Comparison of ENCODE assay signal across 8 mouse cellular contexts in genomic region chr4:134702981-134703834, GRCm38 (mm10). TPM values are rescaled to one million over a fixed set of nuclear protein-coding genes. Genes with fewer than 3 reads are reported as not detected.
DNase-seq lines count a peak whose midpoint lies in the region; ATAC-seq and TF ChIP-seq lines count a peak whose summit lies in the region.

No protein-coding gene starts in this region.

- TF ChIP-seq POLR2A in liver, adult 2 months (IDR thresholded peaks at IDR 0.05; ENCODE audit: extremely low read depth, insufficient read depth, low read length), result no peak

- peak overlapping the region; percentile 60 for H3K9ac ChIP-seq in hindbrain, embryonic 12.5 days
- peak overlapping the region; percentile 82 for H3K9ac ChIP-seq in liver, adult 2 months (ENCODE audit: low read depth, low read length)
- peak overlapping the region; percentile 54 for H3K9ac ChIP-seq in midbrain, postnatal 0 days (replicated peaks; ENCODE audit: low read length, poor library complexity, severe bottlenecking)

- peak; percentile 21 for DNase-seq in T-cell, adult 2 months (ENCODE audit: low spot score)
- DNase-seq in gastrocnemius, adult 18-20 months (ENCODE audit: low spot score), result peak; percentile 33
- DNase-seq in liver, adult 2 months (ENCODE audit: extremely low read depth, low read depth, low spot score), result no peak
- no peak for DNase-seq in midbrain, postnatal 0 days (ENCODE audit: low spot score)
- DNase-seq in testis, postnatal 14 days (ENCODE audit: low spot score), result peak; percentile 35

- peak overlapping the region; percentile 86 for H3K27ac ChIP-seq in brown adipose tissue, adult 24 weeks (replicated peaks; ENCODE audit: low read depth, low read length)
- no peak overlapping the region for H3K27ac ChIP-seq in hindbrain, embryonic 12.5 days
- no peak overlapping the region for H3K27ac ChIP-seq in liver, adult 2 months (replicated peaks; ENCODE audit: insufficient read depth, low read depth, low read length)
- no peak overlapping the region for H3K27ac ChIP-seq in midbrain, postnatal 0 days (ENCODE audit: low read depth, low read length)

- H3K4me3 ChIP-seq in brown adipose tissue, adult 24 weeks (ENCODE audit: insufficient read depth, low read depth, low read length), result peak overlapping the region; percentile 70
- H3K4me3 ChIP-seq in hindbrain, embryonic 12.5 days, result peak overlapping the region; percentile 59
- H3K4me3 ChIP-seq in liver, adult 2 months (ENCODE audit: insufficient read depth, low read depth, low read length), result peak overlapping the region; percentile 78
- H3K4me3 ChIP-seq in midbrain, postnatal 0 days (ENCODE audit: low read depth, low read length), result peak overlapping the region; percentile 69

- H3K36me3 ChIP-seq in hindbrain, embryonic 12.5 days, result no peaks in the 10 kb centered on the region
- no peaks in the 10 kb centered on the region for H3K36me3 ChIP-seq in liver, adult 2 months (ENCODE audit: control insufficient read depth, insufficient read depth, low read length)
- no peaks in the 10 kb centered on the region for H3K36me3 ChIP-seq in midbrain, postnatal 0 days (ENCODE audit: insufficient read depth, low read length)

- H3K4me1 ChIP-seq in brown adipose tissue, adult 24 weeks (ENCODE audit: control insufficient read depth, insufficient read depth, insufficient read length, low read length), result peaks cover 3% of the 10 kb centered on the region; the same call in 1 of the 2 replicates
- H3K4me1 ChIP-seq in hindbrain, embryonic 12.5 days, result peaks cover 22% of the 10 kb centered on the region
- no peaks in the 10 kb centered on the region for H3K4me1 ChIP-seq in liver, adult 2 months (ENCODE audit: control insufficient read depth, insufficient read depth, low read length)
- H3K4me1 ChIP-seq in midbrain, postnatal 0 days (ENCODE audit: insufficient read depth, low read length), result peaks cover 16% of the 10 kb centered on the region

- no peak for TF ChIP-seq CTCF in liver, adult 2 months (IDR thresholded peaks at IDR 0.05; ENCODE audit: low read depth, low read length)
- no peak for TF ChIP-seq CTCF in midbrain, postnatal 0 days (IDR thresholded peaks at IDR 0.05)

- WGBS in hindbrain, embryonic 12.5 days, result under 1% methylated on average over 76 of the region's 90 CpGs
- 2% methylated on average over 84 of the region's 90 CpGs for WGBS in liver, adult 2 months
- WGBS in midbrain, postnatal 0 days, result under 1% methylated on average over 77 of the region's 90 CpGs

- ATAC-seq in hindbrain, embryonic 12.5 days (ENCODE audit: low FRiP score), result 0 out of 2 replicates have a peak, but pooled peaks have one; percentile 0
- no peak for ATAC-seq in midbrain, postnatal 0 days (ENCODE audit: low FRiP score)
- no peak for ATAC-seq in erythroid progenitor cell, adult 5-6 weeks (replicated peaks; ENCODE audit: low FRiP score, poor library complexity, severe bottlenecking)

- H3K79me2 ChIP-seq in liver, adult 2 months (ENCODE audit: control insufficient read depth, insufficient read depth, low read length), result no peaks in the 10 kb centered on the region

- H3K9me3 ChIP-seq in hindbrain, embryonic 12.5 days (replicated peaks), result no peaks in the 10 kb centered on the region
- H3K9me3 ChIP-seq in midbrain, postnatal 0 days (ENCODE audit: low read length), result no peaks in the 10 kb centered on the region

- peak overlapping the region; percentile 97 for H3K4me2 ChIP-seq in hindbrain, embryonic 12.5 days (replicated peaks)
- peak overlapping the region; percentile 99 for H3K4me2 ChIP-seq in midbrain, postnatal 0 days (ENCODE audit: low read depth, low read length, poor library complexity, severe bottlenecking)

- H3K27me3 ChIP-seq in hindbrain, embryonic 12.5 days, result peaks cover 38% of the 10 kb centered on the region
- peaks cover 12% of the 10 kb centered on the region for H3K27me3 ChIP-seq in liver, adult 2 months (ENCODE audit: control insufficient read depth, insufficient read depth, low read length)
- H3K27me3 ChIP-seq in midbrain, postnatal 0 days (ENCODE audit: insufficient read depth, low read length), result no peaks in the 10 kb centered on the region

RNA-seq across cellular contexts. Expression of gene Man1c1, which starts 0.9 kb away (rescaled TPM):
- 2.5 and 2.6 TPM in 2 replicates for polyA plus RNA-seq in brown adipose tissue, adult 24 weeks (2012; ENCODE audit: insufficient read depth, insufficient read length, missing spikeins)
- total RNA-seq in gastrocnemius, adult 18-20 months (2021), result 1 to 10 TPM; 2.5 to 3.6 TPM
- polyA plus RNA-seq in hindbrain, embryonic 12.5 days (2016; fragmentation: Nextera tagmentation; extraction: Ambion mirVana), result 6.4 and 7.4 TPM in 2 replicates
- 1.1 and 1.3 TPM in 2 replicates for total RNA-seq in liver, adult 2 months (2014; rRNA removed)
- 0.86 and 1.1 TPM in 2 replicates for polyA plus RNA-seq in liver, adult 2 months (2012; rRNA removed)
- 17.1 and 28.7 TPM in 2 replicates for total RNA-seq in midbrain, postnatal 0 days (2014; rRNA removed)
- polyA plus RNA-seq in midbrain, postnatal 0 days (2015; fragmentation: Nextera tagmentation; extraction: Ambion mirVana), result 2.7 and 3.4 TPM in 2 replicates
- 2.9 TPM in 2 replicates for total RNA-seq in erythroid progenitor cell, adult 5-6 weeks (2015; ENCODE audit: low replicate concordance)
- total RNA-seq in erythroid progenitor cell, adult 5-6 weeks (2017; ENCODE audit: low replicate concordance), result 1.0 and 1.8 TPM in 2 replicates

Comparison
In these comparisons a context has a peak if more than half of its experiments do, and no peak if none do; other contexts are left out.
1. DNase-seq: peak in T-cell, adult 2 months (single experiment), gastrocnemius, adult 18-20 months (single experiment) and testis, postnatal 14 days (single experiment); none in liver, adult 2 months (single experiment) and midbrain, postnatal 0 days (single experiment).
2. Peak in every context shown above with its lines, with median percentiles within 50 percentile points of each other: H3K4me3 ChIP-seq and H3K9ac ChIP-seq.